Mouse (Mus musculus): Measurements from ENCODE around the gene Gm20388.
"Not testable (repeated sequence)": the region's sequence is repeated elsewhere in the genome, so short reads cannot be mapped to it uniquely, and the experiment has no call there.

Gene Gm20388

DNA sequence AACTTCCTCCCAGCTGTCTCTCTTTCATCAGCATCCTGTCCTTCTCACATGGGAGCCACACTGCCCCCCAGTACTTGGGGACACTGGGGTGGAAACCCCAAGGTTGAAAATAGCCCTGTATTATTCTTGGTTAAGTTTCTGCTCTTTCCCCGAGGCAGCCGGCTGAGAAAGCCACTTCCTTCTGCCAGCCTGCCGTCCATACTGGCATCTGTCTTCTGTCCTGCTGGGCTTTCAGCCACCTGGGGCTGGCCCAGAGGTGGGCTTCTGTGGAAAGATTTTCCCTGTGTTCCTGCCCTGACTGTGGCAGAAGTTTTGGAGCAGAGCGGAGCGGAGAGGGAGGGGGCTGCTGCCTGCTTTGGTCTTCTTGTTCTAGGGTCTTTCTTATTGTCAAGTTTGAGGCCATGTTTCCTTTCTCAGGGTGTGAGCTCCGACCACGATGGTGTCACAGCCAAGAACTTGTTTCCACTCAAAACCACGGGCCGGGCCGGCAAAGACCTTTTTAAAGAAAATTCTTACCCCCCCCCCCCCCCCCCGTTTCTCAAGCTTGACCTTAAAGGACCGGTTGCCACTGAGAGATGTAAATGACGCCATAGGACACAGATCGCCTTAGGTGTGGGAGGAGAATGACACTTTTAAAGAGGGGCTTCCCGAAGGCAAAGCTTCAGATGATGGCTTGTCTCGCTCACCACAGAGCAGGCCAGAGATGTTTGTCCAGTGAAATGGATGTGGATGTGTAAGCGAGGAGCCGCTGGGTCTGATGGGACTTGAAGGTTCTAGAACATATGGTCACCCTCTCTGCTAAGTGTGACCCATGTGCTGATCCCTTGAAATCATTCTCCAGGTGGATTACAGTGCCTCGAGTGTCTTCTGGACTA, 849.9 kb downstream of the Gm20388 start:
- in situ Hi-C loops (cut with MboI) = no loop called here

DNA sequence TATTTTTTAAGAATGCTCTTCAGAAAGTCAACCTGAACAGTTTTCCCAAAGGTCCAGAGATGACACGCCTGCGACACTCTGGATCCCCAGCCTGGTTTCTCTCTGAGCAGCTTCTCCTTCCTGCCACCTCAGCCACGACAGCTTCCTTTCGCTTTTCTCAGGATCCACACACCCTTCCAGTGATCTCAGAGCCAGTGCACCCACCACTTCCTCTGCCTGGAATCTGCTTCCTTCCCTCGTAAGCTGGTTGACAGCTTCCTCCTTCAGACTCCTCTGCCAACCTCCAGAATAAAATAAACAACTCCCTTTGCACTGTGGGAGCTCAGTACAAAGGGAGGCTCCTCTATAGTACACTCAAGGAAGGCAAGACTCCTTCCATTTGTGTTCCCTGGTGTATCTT, 852.6 kb downstream of the Gm20388 start:
- in situ Hi-C loops (cut with MboI) = no loop called here

DNA sequence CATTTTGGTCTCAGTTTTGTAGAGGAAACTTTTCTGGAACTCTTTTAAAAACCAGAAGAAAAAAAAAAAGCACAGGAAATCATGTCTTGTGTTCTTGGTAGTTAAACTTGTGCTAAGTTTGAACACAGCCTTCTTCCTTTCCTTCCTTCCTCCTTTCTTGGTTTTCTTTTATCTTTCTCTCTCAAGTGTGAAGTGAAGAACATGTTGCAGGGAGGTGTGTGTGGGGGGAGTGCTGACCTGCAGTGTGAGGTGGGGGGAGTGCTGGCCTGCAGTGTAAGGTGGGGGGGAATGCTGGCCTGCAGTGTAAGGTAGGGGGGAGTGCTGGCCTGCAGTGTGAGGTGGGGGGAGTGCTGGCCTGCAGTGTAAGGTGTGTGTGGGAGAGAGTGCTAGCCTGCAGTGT, 854.0 kb downstream of the Gm20388 start:
- in situ Hi-C loops (cut with MboI) = no loop called here

DNA sequence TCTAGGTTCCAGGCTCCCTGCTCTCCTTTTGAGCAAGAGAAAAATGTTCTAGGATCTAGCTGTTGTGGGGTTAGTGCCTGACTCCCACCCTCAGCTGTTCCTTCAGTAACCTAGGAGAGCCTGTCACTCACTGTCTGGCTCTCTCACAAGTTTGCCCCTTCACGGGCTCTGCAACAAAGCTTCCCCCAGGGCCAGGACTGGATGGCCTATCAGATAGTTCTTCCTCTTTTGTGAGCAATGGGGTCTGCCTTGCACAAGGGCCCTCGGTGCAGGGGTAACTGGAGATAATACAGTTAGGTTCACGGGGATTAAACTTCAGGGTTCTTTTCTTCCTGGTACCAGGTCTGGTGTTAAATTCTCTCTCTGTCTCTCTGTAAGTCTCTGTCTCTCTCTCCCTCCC, 856.0 kb downstream of the Gm20388 start:
- in situ Hi-C loops (cut with MboI) = no loop called here

DNA sequence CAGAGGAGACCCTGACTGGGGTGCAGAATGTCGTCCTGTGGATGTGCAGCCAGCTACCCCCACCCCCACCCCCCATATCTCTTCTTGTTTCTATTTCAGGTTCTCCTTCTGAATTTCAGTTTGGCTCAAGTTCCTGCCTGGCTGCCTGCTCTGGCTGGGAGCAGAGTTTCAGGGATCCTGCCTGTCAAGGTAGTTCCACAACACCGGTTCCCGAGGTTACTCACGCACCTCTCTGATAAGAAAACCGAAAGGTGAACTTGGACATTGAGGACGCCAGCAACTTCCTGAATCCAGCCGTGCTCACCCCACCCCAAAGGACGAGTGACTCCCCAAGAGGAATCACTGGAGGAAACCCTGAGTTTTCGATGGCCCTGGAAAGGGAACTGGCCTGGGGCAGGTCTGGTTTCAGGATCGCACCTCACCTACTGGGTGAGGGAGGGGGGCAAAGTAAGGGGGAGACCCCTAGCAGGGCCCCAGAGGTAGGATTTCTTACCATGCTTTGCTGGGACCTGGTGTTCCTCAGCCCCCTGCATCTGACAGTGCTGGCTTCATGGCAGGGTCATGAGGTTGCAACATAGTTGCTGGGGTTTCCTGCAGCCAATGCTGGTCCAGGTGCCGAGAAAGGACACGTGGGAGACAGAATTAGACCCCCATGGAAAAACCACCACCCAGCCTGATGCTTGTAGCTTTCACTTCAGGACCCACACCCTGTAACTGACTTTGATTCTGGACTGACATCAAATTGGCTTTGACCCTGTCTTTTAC, 858.0 kb downstream of the Gm20388 start:
- in situ Hi-C loops (cut with MboI) = no loop called here

DNA sequence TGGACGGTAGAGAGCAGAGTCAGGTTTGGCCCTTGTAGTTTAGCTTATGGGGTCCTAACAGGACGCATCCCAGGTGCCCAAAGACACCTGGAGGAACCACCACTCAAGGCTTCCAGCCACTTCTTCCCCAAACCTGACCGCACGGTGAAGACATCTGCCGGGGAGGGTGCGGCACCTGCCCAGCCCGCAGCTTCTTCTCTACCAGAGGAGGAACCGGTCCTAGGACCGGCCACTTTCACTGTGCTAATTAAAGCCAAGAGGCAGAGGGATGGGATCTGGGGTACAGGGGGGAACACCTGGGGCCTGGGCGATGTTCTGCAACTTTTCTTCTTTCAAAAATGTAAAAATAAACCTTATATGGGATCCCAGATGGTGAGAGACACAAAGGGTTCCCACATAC, 866.5 kb downstream of the Gm20388 start:
- in situ Hi-C loops (cut with MboI) = no loop called here

DNA sequence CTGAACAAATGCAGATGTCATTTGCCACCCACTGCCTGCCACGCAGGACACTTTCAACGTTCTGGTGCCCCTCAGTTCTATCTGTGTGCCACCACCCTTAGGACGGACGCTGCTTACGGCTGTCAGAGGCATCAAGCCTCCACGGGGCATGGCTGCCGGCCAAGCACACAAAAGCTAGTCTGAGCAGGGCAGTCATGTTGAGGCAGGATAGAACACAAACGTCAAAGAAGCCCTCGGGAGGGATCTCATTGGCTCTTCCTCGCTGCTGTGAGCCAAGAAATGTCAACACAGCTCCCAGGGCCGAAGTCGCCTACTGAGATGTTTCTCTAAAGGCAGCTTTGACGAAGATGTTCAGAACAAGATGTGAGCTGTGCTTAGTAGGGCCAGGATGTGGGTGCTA, 867.1 kb downstream of the Gm20388 start:
- in situ Hi-C loops (cut with MboI) = no loop called here

DNA sequence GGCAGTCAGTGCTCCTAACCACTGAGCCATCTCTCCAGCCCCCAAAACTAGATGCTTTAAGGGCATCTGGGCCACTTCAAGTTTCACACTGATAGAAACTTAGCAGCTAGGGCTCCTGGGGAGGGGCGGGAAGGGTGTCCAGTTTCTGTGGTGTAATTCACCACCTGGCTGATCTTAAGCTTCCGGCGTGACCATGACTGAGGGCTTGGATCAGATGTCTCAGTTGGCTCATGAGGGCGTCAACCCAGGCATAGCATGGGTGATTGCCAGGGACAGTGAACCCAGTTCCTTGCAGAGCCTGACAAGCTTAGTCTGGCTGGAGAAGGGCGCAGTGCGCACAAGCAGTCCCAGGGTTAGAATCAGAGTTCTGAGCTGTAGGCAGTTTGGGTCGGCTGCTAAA, 868.5 kb downstream of the Gm20388 start:
- in situ Hi-C loops (cut with MboI) = no loop called here

DNA sequence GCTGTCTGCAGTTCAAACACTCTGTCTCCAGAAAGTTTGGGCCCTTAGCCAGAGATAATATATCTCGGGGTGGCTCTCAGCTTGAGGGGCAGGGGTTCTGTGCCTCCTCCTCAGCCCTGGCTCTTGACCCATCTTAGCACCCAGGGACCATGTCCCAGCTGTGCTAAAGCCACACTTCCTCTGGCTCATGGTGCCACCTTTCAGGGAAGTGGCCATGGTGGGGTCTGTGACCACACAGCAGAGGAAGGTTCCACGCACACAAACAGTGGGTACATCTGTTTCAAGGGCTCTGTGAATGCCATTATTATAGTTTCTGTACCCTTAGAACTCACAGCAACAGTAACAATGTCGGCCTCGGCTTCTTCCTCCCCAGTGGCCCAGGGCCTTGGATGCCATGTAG, 873.1 kb downstream of the Gm20388 start:
- in situ Hi-C loops (cut with MboI) = no loop called here

DNA sequence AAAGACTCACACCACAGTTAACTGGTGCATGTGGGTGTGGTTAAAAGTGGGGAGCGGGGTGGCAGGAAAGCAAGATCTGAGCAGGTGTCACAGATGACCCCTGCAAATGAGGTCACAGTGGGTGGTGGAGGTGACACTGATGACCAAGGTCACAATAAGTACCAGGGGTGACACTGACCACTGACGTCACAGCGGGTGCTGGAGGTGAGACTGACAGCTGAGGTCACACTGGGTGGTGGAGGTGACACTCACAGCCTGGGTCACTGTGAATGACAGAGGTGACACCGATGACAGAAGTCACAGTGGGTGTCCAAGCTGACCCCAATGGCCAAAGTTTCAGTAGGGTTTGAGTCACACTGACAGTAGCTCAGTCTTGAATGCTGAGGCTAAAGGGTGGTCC, 876.1 kb downstream of the Gm20388 start:
- in situ Hi-C loops (cut with MboI) = no loop called here

DNA sequence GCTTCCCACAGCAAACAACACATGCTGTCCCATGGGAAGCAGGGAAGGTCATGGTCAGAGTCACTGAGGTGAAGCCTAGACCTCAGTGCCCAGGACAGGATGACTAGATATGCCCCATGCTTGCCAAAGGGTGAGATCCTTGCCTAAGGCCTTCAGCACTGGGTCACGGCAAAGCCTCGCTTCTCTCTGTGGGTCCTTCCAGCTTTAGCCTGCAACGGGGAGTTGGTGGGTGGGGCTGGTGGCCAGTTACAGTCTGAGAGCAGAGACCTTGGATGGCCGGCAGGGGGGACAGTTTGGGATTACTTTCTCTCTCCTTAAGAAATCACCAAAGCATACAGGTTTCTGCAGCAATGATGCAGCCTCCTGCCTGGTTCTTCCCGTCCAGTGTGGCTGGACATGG, 877.0 kb downstream of the Gm20388 start:
- in situ Hi-C loops (cut with MboI) = no loop called here

DNA sequence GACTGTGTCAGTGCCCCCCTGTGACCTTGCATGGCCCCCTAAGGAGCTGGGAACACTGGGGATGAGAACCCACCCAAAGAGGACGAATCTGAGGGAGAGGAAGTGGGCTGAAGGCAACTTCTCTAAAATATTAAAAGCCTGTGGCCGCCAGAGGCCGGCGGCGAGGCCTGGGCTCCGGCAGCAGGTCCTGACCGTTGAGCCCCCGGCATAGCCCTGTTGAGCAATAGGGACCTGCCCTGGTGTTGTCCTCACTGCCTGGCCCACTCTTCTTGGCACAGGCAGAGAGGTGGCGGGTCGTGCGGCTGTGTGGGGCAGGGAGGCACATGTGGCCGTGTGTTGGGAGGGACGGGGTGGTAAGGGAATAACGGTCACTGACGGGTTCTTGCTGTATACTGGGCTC, 882.1 kb downstream of the Gm20388 start:
- in situ Hi-C loops (cut with MboI) = loop anchor here (5.0 kb wide), 2 partner anchors 35 to 110 kb away; no protein-coding TSS in a partner anchor

DNA sequence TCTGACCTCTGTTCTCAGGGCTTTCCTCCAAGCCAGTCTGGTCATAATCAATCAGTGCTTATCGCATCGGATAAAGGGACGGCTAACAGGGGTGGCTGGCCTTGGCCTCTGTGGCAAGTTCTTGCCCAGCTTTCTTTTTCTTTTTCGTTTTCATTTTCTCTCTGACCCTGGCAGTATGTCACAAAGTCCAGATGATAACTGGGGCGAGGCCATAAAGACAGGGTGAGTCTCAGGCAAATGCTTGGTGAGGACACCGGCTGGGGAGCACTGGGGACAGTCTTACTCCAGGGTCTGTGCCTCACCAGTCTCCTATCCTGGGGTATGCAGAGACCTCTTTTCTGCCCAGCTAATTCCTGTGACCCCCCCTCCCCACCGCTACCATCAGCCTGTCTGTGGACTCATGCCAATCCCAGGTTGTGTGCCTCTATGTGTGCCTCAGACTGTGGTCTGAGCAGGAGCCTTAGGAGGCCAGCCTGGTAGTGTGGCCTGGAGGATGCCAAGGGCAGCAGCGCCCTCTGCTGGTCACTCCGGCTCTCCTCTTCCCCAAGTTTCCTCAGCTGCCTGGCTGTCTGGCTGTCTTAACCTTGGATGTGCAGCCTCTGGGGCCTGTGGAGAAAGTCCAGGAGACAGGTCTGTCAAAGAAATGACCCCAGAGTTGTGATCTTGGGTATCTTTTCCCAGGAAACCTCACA, 885.4 kb downstream of the Gm20388 start:
- in situ Hi-C loops (cut with MboI) = no loop called here

DNA sequence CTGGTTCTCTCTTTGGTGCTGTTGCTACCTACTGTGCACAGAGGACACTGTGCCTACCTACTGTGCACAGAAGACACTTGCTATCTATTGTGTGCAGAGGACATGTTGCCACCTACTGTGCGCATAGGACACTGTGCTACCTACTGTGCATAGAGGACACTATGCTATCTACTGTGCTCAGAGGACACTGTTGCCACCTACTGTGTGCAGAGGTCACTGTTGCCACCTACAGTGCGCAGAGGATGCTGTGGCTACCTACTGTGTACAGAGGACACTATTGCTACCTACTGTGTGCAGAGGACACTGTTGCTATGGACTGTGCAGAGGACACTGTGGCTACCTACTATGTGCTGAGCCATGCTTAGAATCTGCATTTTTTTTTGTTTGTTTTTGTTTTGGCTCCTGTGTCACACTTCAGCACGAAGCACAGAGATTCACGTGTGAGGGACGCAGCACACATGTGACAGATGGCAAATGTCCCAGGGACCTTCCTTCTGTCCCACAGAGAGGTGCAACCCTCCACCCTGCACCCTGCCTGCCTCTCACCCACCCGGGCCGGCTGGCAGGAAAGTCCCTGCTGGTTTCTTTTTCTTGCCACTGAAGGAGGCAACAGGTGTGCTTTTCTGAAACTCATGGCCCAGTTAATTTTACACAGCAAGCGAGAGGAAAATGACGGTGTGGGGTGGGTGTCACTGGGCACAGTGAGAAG, 886.5 kb downstream of the Gm20388 start:
- in situ Hi-C loops (cut with MboI) = no loop called here

DNA sequence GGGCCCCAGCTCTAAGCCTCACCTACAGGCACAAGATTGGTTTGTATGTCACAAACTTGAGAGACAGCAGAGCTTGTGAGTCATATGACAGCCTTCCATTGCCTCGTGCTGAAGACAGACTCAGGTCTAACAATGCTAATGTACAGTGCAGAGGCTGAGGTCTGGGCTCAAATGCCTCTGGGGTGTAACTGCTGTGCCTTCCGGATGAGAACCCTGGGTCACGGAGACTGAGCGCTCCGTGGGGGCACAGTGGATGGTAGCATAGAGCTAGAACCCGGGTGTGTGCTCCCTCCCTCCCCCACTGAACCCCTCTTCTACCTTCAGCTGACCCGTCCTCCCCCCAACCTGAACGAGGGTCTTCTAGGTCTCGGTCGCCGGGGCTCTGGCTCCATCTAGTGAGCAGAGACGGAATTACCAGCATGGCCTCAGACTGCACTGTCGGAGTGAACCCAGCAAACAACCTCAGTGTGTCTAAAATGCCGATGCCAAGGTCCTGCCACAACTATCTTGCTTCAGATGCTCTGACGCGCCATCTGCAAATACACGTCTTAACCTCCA, 889.7 kb downstream of the Gm20388 start:
- in situ Hi-C loops (cut with MboI) = no loop called here

DNA sequence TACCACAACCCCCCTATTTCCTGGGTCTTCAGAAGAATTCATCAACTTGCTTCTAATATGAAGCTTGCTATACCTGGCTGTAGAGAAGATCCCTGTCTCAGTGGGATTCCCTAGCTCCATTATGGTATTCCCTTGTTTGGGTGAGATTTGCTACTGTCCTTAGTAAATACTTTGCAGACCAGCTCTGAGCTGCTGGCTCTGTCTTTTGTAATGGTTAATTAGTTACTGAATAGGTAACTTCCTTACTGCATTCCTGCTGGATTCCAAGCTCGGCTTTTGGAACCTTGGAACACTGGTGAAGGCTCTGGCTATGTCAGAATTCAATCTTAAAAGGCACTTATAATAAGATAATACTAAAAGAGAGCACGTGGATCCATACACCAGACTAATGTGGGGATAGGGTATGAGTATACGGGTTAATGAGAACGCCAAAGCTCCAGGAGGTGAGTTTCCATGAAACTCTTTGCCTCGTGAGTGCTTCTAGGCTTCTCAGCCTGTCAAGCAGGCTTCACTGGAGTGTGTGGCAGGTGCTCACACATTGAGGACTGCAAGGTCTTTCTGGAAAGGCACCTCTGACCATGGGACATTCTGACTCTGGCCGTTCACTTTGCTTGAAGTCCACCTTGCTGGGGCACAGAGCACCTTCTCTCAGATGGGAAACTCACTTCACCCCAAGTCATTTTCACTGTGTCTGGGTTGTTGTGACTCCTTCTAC, 893.2 kb downstream of the Gm20388 start:
- in situ Hi-C loops (cut with MboI) = not testable (repeated sequence)

DNA sequence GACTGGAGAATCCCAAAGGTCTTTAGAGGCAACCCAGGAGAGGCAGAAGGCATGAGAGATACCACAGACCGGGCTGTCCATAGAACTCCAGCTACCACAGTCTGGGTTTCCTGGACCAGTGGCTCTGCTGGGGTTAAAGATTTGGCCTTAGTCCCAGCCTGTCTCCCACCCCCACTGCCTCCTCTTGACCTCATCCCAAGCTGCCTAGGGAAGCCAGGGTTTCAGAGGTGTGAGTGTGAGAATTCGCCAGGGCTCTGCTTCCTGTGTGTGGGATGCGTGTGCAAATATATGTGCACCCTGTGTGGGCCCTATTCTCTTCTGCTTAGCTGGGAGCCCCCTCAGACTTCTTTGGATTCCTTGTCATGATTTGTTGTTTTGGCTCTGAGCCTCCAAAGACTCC, 894.1 kb downstream of the Gm20388 start:
- in situ Hi-C loops (cut with MboI) = no loop called here

DNA sequence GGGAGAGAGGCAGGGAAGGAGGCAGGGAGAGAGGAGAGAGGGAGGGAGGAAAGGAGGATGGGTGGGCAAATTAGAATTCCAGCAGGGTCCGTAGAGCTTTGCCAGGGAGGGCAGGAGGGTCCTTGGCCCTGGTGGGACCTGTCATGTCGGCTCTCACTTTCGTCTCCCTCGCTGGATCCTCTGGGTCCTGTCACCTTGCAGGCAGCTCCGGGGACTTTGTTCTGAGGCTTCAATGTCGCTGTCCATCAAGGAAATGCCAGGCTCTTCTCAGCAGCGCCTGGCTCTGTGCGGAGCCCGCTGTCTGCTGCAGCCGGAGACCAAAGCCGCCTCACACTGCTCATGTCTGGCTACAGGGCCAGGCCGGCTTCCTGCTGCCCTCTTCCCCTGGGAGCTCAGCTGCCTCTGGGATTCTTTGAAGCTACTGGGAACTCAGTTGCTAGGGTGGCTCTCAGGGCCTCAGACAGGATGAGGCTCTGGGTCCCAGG, 896.2 kb downstream of the Gm20388 start:
- in situ Hi-C loops (cut with MboI) = no loop called here

DNA sequence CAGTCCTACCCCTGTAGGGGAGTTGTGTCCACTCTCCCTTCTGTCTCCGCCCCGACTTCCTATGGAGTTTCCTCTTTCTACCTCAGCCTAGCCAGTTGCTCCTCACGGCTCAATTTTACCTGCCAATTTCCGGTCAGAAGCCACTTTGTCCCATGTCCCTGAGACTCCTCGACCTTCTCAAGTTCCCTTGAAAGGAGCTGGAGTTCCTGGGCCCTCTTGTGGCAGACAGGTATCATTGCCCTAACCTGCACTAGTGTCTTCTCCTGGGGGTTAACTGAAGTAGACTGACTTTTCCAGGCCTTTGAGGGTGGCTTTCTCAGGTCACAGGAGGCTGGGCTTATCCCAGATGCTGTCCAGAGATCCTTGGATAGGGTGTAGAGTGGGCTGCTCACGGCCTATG, 897.1 kb downstream of the Gm20388 start:
- in situ Hi-C loops (cut with MboI) = no loop called here

DNA sequence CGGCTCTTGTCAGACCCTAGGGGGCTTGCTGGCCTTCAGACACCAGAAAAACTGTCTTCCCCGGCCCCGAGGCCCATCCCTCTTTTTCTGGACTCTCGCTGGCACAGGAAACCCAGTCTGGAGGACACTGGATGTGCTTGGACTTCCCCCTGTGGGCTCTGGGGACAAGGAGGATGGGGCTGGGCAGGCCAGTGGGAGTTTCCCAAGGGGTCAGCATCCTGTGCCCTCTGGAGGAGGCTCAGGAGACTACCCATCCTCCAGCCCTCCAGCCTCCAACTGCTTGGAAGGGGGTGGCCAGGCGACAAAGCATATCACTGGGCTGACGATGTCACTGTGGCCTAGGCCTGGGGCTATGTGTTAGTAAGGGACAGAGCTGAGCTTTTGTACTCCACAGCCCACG, 898.4 kb downstream of the Gm20388 start:
- in situ Hi-C loops (cut with MboI) = no loop called here

DNA sequence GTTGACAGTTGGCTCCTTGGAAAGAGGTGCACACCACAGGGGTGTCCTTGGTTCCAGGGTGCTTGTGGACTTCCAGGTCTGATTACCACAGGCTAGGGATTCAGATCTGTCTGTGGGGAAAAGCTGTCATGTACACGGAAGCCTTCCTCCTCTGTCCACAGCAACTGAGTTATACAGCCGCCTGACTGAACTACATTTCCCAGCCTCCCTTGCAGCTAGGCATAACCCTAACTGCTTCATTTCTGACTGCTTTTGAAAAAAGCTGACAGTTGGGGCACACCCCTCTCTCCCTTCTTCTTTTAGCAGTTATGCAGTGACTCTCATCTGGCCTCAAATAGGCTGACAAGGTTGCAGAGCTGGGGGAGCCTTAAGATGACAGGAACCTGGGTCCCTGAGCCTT, 901.3 kb downstream of the Gm20388 start:
- in situ Hi-C loops (cut with MboI) = no loop called here
